Mouse (Mus musculus) stomach, adult 2 months (tissue): ENCODE data around the gene Gm884. TPM values are rescaled to one million over a fixed set of nuclear protein-coding genes. Genes with fewer than 3 reads are reported as not detected.

Experiments
- polyA plus RNA-seq: library from polyadenylated mRNA; depleted of rRNA; stranded (reverse); fragments of >200 nt; gene quantifications from 2 replicates; pipeline ENCODE4 v1.2.3, GENCODE M21; 2012; rRNA removed

Gm884 gene
- polyA plus RNA-seq = not detected in 2 replicates

DNA sequence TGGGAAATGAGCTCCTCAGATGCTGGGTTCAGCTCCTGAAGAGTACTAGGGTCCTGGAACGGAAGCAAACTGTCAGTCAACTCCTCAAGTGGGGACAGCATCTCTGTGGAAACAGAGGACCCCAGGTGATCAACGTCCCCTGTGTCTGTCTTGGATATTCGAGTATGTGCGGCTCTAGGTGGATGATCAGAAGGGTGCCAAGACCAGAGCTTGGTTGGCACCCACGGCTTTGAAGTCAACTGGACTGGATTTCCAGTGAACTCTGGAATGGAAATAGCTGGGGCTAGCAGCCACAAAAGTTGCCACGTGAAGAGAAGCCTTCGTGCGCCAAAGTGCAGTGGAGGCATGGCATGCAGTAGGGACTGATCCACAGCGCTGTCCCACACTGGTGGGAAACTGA is at the start of gene Gm884:
Gene Gm884, minus strand, starts transcription at position 101 of the 400 bp plus-strand sequence.

GRCm38 (mm10) chr11:103649301-103649982 is 28.5 kb upstream of the Gm884 start, which contains the start of gene Rprml:
TSS of gene Rprml (plus strand) at chr11:103649570.

GRCm38 (mm10) chr11:103638790-103639189 is 17.9 kb upstream of the Gm884 start, which contains the start of gene Lyzl6:
TSS of gene Lyzl6 (minus strand) at chr11:103638890.

DNA sequence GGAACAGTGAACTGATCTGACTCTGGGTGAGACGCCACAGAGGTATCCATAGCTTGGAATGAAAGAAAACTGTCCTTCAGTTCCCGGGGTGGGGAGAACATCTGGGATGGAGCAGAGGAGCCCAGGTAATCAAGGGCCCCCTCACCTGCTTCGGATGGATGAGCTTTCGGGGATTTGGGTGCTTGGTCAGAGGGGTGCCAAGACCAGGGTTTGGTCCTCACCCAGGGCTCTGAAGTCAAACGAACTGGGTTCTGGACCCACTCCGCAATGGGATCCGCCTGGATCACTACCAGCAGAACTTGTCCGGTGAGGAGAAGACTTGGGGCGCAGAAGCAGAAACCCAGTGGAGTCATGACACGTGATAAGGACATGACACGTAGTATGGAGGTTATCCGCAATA is 116.4 kb downstream of the Gm884 start, which contains the start of gene Lrrc37a:
Gene Lrrc37a, minus strand, starts transcription at position 101 of the 400 bp plus-strand sequence.

Other genes starting within 250 kb of the Gm884 start
- gene Plekhm1, start 208.5 kb downstream of the Gm884 start, polyA plus RNA-seq = 6.2 and 6.7 TPM in 2 replicates
- not detected in 2 replicates for gene Lrrc37a, start 116.5 kb downstream of the Gm884 start, polyA plus RNA-seq
- gene Lyzl6, start 17.8 kb upstream of the Gm884 start, polyA plus RNA-seq = not detected in 2 replicates
- gene Rprml, start 28.4 kb upstream of the Gm884 start, polyA plus RNA-seq = 0.50 and 0.56 TPM in 2 replicates
- 14.3 and 16.1 TPM in 2 replicates for gene Gosr2, start 76.8 kb upstream of the Gm884 start, polyA plus RNA-seq
- gene Wnt9b, start 128.7 kb upstream of the Gm884 start, polyA plus RNA-seq = 0.01 TPM in 1 of 2 replicates, not detected in the other
- 0.03 and 0.10 TPM in 2 replicates for gene Wnt3, start 153.0 kb upstream of the Gm884 start, polyA plus RNA-seq